Mouse (Mus musculus) cerebellum, adult 11 months (tissue): ENCODE data around the gene Psmb6.
"Not testable (repeated sequence)": the region's sequence is repeated elsewhere in the genome, so short reads cannot be mapped to it uniquely, and the experiment has no call there.

Experiments used
- DNase-seq: peaks from one replicate; pipeline ENCODE4 v3.0.0; 2022

Gene Psmb6

GRCm38 (mm10) chr11:70525184-70525678 lies at the start of gene Psmb6:
Psmb6 (plus strand) TSS chr11:70525367.
- peak; percentile 88 for DNase-seq

DNA sequence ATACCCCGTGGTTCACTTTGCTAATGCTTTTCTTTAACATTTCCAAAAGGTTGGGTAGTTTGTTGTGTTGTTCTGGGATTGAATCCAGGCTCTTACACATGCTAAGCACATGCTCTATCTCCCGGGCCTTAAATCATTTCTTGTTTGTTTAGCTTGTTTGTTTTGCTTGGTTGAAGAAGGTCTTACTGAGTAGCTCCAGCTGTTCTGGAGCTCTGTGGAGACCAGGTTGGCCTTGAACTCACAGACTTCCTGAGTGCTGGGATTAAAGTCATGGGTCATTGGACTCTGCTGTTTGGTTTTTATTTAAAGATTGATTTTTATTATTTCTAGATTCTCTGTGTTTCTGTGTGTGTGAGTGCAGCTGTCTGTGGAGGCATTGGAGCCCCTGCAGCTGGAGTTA lies 39.7 kb upstream of the Psmb6 start:
- DNase-seq = no peak

GRCm38 (mm10) chr11:70487816-70488215 lies 37.4 kb upstream of the Psmb6 start:
- DNase-seq = no peak

DNA sequence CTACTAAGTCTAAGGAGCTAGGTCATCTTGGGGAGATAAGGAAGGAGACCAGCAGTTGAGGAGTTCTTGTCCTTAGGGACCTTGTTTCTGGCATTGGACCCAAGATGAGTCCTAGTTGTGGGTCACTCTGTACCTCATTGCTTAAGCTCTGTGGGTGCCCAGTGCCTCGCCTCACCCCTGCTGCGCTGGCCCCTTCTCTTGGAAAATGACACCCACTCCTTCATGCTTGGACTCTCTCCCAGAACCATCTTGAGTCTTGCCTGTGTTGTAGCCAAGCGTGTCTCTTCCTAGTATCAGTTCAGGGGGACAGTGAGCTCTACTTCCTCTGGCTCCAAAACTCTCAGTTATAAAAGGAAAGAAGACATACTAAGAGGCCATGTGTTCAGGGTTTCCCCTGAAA lies 36.0 kb upstream of the Psmb6 start:
- no peak for DNase-seq

- DNase-seq = no peak
These were observed 35.5 kb upstream of the Psmb6 start for GRCm38 (mm10) chr11:70489684-70490083.

DNA sequence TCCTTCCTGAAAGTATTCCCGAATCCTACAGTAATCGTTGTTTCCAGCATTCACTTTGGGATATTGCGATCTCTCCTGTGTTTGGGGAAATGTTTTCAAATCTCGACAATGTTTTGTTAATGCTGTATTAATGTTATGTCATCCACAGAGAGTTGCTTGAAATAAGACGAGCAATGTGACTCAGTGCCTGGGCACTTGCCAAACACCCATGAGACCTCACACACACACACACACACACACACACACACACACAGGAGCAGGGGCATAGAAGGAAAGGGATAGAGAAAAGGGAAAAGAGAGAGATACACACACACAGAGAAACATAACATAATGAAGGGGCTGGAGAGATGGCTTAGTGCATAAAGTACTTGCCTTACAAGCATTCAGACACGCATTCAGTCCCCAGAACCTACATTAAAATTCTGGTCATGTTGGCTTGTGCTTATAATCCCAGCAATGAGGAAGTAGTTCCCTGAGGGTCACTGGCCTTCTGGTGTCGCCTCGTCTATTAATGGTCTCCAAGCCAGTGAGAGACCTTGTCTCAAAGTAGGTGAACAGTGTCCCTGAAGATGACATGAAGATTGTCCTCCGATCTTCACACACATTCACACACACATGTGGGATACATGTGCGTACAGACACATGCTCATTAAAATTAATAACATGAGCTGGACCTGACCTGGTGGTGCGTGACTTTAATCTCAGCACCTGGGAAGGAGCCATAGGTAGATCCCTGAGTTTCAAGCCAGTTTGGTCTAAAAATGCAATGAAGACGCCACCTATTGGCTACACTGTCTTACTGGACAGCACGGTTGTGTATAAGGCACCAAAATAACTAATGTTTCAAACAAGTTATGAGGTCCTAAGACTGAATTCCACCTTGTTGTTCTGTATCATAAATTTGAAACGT lies 25.3 kb upstream of the Psmb6 start:
- no peak for DNase-seq

GRCm38 (mm10) chr11:70500476-70500812 lies 24.7 kb upstream of the Psmb6 start:
- DNase-seq = no peak

DNA sequence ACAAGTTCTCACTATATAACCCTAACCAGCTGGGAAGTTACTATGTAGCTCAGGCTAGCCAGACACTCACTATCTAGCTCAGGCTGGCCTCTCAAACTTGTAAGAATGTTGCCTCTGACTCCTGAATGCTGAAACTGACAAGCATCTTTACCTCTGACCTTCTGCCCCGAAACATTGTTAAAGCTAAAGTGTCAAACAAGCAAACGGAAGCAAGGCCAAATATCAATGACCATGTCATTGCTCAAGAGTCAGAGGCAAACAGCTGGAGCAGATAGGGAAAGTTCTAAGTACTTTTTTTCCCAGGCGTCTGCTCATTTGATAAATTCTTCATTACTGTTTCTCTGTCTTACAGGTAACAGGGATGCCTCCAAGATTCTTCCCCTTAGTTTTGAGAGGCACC lies 23.1 kb upstream of the Psmb6 start:
- no peak for DNase-seq

DNA sequence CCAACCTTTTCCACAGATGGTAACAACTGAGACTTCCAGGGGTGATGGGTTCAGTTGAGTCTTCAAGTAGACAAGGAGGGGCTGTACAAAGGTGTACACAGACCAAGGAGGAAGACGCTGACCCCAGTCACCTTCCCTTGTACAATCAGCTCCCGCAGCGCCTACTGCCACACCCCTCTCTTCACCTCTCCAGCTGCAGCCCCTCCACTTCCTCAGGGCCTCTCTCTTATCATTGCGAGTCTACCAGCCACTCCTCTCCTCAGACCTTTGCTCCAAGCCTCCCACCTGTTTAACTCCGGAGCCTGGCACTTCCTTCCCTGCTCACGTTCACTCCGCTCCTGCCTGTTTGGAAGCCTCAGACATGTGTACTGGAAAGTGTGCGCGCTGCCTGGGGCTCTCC lies 20.2 kb upstream of the Psmb6 start, which contains the start of gene Tm4sf5:
Tm4sf5 (plus strand) TSS at position 275 of the 400 bp plus-strand sequence.
- DNase-seq = no peak

GRCm38 (mm10) chr11:70506385-70506784 lies 18.8 kb upstream of the Psmb6 start:
- DNase-seq = no peak

GRCm38 (mm10) chr11:70506962-70507515 lies 18.1 kb upstream of the Psmb6 start:
- no peak for DNase-seq

DNA sequence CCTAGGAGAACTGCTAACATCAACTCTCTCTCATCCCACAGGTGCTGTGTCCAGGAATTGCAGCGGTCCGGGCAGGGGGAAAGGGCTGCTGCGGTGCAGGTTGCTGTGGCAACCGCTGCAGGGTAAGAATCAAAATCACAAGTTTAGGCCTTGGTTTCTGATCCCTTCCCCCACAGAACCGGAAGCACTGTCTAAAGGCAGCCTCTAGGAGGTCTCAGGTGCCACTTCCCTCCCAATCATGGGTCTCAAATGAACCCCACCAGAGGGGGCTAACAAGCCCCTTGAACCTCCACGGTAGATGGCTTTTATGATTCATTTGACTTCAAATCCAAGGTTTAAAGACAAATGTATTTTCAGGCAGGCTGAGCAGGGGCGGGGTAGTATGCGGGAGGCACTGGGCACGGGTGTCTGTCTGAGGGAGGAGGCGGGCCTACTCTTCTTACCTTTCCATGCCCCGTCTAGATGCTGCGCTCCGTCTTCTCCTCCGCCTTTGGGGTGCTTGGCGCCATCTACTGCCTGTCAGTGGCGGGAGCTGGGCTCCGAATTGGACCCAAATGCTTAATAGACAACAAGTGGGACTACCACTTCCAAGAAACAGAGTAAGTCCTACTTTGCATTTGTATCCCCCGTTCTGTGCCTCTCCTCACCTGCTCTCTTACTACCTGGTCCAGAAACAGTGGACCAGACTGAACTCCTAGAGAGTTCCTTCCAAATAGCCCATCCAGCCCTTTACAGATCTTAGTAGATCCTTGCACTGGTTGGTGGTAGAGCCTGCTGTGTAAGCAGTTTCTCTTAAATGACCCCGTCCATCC lies 15.2 kb upstream of the Psmb6 start:
- DNase-seq = peak; percentile 34

DNA sequence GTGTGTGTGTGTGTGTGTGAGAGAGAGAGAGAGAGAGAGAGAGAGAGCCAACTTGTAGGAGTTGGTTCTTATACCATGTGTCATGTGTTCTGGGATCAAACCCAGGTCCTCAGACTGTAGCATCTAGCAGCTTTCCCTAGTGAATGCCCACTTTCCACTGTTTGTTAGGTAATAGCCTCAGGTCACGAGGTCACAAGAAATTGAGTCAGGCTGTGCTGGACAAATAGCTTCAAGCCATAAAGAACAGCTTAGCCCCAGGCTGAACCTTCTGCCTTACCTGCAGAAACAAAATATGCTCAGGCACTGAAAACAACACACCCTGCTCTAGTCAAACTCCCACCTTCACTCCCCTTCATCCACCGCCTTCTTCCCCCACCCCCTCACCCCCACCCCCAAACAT lies 13.9 kb upstream of the Psmb6 start:
- DNase-seq = no peak

GRCm38 (mm10) chr11:70511825-70512224 lies 13.3 kb upstream of the Psmb6 start:
- no peak for DNase-seq

DNA sequence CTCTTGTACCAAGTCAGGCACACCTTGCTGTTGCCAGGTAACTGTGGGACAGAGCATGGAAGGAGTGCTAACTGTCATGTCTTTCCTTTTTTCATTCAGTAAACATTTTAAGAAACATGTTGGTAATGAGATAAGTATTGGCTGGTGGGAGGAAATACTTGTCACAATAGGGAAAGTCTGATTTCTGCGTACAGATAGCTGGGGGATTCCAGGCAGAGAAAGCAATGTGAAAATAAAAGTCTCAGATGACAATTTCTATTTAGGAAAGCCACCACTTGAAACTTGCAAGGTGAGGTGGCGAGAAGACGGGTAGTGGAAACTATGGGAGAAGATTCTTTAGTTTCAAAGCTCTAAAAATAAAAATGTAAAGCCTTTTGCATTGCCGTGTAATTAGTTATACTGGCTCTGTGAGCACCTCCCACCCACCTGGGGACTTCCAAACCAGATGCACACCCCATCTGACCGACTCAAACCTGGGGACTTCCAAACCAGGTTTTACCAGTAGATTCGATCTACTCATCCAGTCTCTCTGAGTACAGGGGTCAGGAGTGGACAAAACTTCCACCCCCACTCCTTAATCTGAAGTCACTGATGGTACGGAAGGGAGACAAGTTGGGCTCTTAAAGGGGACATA lies 12.3 kb upstream of the Psmb6 start:
- DNase-seq = no peak

DNA sequence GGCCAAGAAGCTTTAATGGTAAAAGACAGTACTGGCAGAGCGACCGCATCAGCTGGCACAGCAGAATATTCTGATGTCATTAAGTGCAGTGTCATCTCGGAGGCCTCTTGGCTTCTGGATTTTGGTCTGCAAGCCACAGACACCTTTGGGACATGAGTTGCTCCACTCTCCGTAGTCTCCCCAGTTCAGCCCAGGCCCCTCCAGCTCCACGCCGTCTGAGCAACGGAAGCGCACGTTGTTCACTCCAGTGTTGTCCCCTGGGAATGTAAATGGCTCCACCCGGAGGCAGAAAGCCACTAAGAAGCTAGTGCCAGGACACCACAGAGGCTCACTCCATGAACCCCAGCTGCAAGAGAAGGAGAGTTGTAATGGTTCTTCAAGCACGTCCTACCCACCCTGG lies 11.6 kb upstream of the Psmb6 start:
- no peak for DNase-seq

- no peak for DNase-seq
These were observed 10.9 kb upstream of the Psmb6 start, which contains the start of gene Vmo1 for GRCm38 (mm10) chr11:70514288-70514687. Vmo1 (minus strand) TSS chr11:70514616.

GRCm38 (mm10) chr11:70516352-70516751 lies 8.8 kb upstream of the Psmb6 start:
- no peak for DNase-seq

- no peak for DNase-seq
These were observed 6.7 kb upstream of the Psmb6 start for GRCm38 (mm10) chr11:70518436-70518835.

DNA sequence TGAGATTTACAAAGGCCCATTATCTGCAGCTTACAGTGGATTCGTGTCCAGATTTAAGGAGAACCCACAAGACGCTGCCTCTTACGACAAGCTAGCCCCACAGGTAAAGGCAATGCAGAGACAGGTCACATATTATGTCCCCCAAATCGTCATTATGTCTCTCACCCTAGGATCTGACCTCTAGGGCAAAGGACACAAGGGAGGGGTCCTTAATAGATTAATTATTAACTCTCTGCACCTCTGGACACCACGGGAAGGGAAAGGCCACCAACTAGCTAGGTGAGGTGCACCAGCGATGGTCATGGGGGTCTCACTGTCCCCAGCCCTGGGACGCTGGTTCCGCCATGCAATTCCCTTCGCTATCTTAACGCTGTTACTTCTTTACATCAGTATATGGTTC lies 6.2 kb upstream of the Psmb6 start, which contains the start of gene Gltpd2:
Gltpd2 (plus strand) TSS at position 274 of the 400 bp plus-strand sequence.
- DNase-seq = no peak

GRCm38 (mm10) chr11:70520178-70520769 lies 4.9 kb upstream of the Psmb6 start:
- DNase-seq = peak; percentile 40

DNA sequence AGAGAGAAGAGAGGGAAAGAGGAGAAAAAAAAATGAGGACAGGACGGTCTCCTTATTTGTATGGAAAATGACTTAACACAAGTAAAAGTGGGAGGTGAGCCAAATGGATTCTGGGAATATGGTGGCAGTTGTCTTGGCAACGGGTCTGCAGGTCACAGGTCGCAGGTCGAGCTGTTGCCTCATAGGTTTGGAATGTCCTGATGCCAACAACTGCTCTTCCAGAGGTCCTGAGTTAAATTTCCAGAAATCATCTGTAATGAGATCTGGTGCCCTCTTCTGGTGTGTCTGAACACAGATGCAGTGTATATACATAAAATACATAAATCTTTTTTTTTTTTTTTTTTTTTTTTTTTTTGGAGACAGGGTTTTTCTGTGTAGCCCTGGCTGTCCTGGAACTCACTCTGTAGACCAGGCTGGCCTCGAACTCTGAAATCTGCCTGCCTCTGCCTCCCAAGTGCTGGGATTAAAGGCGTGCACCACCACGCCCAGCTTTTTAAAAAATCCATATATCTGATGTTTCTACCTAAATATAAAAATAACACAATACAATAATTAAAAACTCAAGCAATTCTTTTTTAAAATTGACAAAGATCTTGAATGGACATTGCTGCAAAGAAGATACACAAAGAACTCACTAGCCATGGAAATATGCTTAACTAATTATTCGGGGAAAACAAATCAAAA lies 1.7 kb upstream of the Psmb6 start:
- DNase-seq = not testable (repeated sequence)
